Mouse (Mus musculus): Measurements from ENCODE around the gene Psmc1. TPM values are rescaled to one million over a fixed set of nuclear protein-coding genes. Genes with fewer than 3 reads are reported as not detected.

The Psmc1 gene
- total RNA-seq, 2 experiments from 2014 or later = 191 to 192 TPM

- DNase-seq (ENCODE audit: low spot score in 2 of 2) = peak; percentile 83 to 88
- intact Hi-C loops (cut with DNase I) = loop anchor here (2.0 to 10.0 kb wide), 3 partner anchors 409 to 759 kb away; no protein-coding TSS in a partner anchor
Measured at GRCm38 (mm10) chr12:100166177-100166576, 56.2 kb downstream of the Psmc1 start.

- intact Hi-C loops (cut with DNase I) = loop anchor here (2.0 to 10.0 kb wide), 3 partner anchors 408 to 758 kb away; no protein-coding TSS in a partner anchor
- peak; percentile 38 to 69 for DNase-seq (ENCODE audit: low spot score in 2 of 2)
Measured at GRCm38 (mm10) chr12:100166939-100167338, 57.0 kb downstream of the Psmc1 start.

GRCm38 (mm10) chr12:100167502-100167901, 57.5 kb downstream of the Psmc1 start:
- no peak for DNase-seq (ENCODE audit: low spot score in 2 of 2)
- intact Hi-C loops (cut with DNase I) = loop anchor here (2.0 to 10.0 kb wide), 3 partner anchors 407 to 757 kb away; no protein-coding TSS in a partner anchor

DNA sequence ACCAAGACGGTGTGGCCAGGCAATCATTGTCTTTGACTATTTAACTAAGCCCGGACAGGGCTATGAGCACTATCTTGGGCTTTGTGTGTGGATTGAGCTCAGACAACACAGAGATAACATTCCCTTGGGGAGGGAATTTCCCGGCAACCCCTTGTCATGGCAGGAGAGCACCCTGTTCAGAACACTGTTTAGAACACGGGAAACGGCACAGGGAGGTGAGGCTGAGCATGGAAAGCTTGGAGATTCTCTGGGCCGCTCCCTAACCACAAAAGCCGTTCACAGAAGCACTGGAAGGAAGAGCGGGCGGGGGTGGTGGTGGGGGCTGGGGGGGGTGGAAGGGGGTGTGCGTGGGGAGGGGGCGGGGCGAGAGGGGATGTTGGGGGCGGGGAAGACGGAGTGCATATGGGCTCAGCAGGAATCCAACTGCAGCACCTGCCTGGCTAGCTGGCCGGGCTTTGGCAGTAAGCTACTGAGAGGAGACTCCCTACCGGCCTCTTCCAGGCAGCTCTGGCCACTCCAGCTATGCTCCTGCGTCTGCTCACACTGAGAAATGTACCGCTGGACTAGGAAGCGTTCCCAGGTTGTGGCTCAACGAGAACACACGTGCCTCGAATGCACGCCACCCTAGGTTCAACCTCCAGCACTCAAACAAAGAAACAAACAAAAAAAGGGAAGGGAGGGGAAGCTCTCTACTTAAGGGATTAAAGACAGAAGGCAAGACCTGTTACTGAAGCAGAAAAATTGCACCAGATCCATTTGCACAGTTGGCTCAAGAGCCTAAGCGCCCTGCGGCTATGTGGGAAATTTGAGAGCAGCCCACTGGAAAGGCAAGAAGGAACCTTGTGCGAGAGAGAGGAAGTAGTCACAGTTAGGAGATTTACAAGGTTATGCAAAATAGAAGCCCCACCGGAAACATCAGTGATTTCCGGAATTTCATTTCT, 58.2 kb downstream of the Psmc1 start:
- DNase-seq (ENCODE audit: low spot score in 2 of 2) = no peak
- intact Hi-C loops (cut with DNase I) = loop anchor here (1.0 to 10.0 kb wide), 4 partner anchors 31 to 757 kb away; partner anchors contain the start of gene Calm1

DNA sequence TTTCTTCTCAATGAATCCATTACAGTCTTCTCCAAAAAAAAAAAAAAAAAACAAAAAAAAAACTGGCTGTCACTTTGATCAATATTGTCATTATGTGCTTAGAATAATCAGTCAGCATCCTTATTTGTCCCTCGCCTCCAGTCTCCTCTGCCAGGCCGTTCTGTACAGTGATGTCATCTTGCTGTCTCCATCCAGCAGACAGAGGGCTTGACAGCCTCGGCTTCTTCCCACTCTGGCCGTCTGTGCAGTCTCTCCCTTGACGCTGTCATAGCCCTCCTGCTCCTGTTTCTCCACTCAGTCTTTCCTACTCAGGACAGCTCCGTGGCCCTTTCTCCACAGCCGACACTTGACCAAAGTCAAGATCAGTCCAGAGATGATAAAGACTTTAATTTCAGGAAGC, 62.5 kb downstream of the Psmc1 start:
- no peak for DNase-seq (ENCODE audit: low spot score in 2 of 2)
- intact Hi-C loops (cut with DNase I) = no loop called here

Other genes with a start within 250 kb of the Psmc1 start
- gene Efcab11, start 225.7 kb upstream of the Psmc1 start, total RNA-seq (2021) = under 1 TPM; 0.29 to 0.61 TPM
- 10 to 100 TPM; 26.5 to 30.0 TPM for gene Tdp1, start 225.6 kb upstream of the Psmc1 start, total RNA-seq (2021)
- 1 to 10 TPM; 4.8 to 6.4 TPM for gene Kcnk13, start 145.7 kb upstream of the Psmc1 start, total RNA-seq (2021)
- 10 to 100 TPM; 15.0 to 15.5 TPM for gene Nrde2, start 49.5 kb downstream of the Psmc1 start, total RNA-seq (2021)
- 1,000 to 10,000 TPM; 2,240 to 2,371 TPM for gene Calm1, start 89.3 kb downstream of the Psmc1 start, total RNA-seq (2021)

Data from left cerebral cortex, postnatal 14 days (tissue).